Mouse (Mus musculus) T-helper 2 cell (primary cell): ENCODE results near the gene Dscam.

Experiments
- in situ Hi-C: fragments of 300-600 bp; cut with MboI, MseI; formaldehyde crosslinking; loops from one replicate; pipeline ENCODE4 v1.15.1; 2025; ENCODE audit warnings: high pct_unique_total_duplicates

The Dscam gene

DNA sequence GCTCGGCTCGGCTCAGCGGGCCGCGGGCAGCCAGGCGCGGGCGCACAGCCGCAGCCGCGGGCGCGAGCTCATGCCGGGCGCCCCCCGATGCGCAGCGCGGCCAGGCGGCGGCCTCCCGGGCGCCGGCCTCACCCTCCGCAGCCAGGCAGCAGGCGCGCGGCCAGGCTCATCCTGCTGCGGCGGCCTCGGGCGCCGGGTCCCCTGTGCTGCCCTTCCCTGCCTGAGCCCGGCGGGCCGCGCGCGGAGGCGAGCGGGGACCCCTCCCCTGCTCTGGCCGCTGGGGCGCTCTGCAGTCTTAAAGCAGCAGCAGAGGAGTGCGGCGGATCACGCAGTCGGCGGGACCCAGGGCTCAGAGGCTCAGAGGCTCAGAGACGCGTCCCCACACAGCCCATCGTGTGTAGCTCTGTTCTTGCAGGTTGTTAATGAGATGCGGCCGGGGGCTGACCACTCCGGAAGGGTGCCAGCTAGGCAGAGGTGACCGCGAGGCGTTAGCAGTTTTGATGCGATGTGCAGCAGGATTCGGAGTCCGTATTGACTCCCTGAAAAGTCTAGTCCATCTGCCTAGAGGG is at the start of gene Dscam:
Gene Dscam (minus strand): TSS at position 240 of the 569 bp plus-strand sequence.
- in situ Hi-C loops: no loop called here

DNA sequence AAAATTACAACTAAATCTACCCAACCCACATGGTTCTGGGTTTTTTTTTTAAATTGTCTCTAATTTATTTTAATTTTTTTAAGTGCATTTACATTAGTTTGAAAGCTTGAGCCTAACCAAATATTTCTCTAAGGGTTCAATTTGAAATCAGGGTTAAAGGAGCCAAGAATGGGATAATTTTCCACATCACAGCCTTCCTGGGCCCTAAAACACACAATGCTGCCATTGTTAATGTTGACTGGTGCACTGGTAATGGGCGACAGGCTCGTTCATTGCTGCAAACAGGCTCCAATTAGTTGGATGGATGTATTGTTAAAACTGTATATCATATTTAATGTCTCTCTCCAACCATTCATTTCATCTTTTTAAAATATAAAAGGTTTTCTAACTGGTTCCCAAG is 48.8 kb upstream of the Dscam start:
- in situ Hi-C loops: no loop called here

DNA sequence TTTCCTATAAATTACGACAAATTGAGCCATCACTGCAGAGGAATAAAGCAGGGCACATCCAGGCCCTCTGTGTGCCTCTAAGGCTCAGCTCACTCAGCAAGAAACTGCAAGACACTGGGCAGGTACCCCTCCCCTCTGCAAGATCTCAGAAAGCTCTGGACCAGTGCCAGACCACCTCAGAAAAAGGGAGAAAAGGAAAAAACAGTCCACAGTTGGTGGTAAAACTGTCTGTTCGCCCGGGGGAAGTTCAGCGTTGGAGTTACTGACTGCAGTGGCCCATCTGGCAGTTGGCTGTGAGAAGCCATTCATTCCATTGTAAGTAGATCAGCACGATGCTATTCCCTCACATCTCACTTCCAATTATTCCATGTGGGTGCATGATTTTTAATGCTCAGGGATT is 39.4 kb upstream of the Dscam start:
- in situ Hi-C loops: no loop called here

GRCm38 (mm10) chr16:97208276-97208675 is 37.7 kb upstream of the Dscam start:
- in situ Hi-C loops: no loop called here

DNA sequence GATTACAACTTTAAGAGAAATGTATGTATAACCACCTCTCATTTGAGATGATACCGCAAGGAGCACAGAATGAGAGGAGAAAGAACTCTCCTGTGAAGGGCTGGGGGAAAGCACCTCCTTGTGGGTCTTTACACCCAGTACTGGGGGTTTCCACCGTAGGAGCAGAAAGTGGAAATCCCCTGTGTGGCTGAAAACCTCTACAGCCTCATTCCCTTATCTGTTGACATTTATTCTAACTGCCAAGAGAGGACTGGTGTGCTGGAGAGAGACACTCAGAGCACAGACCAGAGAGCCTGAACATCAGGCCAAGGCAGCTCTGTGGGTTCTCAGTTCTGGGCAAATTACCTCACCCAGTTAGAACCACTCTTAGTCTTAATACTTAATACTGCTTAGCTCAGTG is 33.5 kb upstream of the Dscam start:
- in situ Hi-C loops: no loop called here

DNA sequence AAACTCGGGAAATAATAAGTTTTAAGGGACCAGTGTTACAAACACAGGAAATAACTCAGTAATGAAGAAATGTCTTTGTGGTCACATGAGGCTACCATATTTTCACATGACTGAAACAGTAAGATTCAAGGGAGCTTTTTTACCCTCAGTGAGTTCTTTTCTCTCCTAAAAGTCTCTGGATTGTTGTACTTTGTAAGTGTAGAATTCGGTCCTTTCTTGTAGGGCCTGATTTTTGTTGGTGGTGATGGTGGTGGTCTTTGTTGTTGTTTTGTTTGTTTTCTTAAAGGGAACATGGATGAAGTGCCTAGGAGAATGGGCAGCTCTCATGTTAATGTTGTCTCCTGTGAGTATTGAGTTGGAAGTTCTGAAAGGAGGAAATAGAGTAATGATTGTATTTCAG is 33.0 kb upstream of the Dscam start:
- in situ Hi-C loops: no loop called here

GRCm38 (mm10) chr16:97194630-97195029 is 24.1 kb upstream of the Dscam start:
- in situ Hi-C loops: no loop called here

DNA sequence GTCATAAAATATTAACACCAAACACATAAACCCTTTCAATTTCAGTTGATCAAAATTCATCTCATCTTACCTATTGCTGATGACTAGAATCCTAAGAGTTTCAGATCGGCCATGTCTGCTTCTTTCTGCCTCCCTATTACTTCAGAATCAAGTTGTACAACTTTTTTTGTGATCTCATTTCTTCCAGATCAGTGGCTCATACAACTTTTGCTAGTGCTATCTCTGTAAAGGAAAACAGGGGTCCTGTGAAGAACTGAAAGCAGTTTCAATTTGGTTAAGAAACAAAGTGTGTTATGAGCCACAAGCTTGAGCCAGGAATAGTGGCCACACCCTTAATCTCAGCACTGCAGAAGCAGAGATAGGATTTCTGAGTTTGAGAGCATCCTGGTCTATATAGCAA is 23.6 kb upstream of the Dscam start:
- in situ Hi-C loops: no loop called here

DNA sequence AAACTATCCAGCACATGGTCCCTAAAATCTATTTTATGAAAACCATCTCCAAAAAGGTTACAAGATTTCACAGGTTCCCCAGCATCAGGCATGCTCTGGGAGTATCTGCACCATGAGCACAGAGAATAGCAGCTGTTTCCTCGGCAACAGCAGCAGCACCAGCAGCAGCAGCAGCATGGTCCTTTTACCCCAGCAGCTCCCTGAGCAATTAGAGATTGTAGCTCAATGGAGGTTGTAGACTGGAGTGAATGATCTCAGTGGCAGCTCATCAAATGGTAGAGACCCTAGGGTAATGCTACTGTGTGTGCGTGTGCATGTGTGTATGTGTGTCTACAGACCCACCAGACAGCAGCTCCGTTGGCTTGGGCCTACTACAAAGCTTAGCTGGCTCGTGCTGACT is 21.7 kb upstream of the Dscam start:
- in situ Hi-C loops: no loop called here

- in situ Hi-C loops: no loop called here
Observed at GRCm38 (mm10) chr16:97190604-97191003, 20.1 kb upstream of the Dscam start.

GRCm38 (mm10) chr16:97171500-97171899 is 948 bp upstream of the Dscam start:
- in situ Hi-C loops: no loop called here

DNA sequence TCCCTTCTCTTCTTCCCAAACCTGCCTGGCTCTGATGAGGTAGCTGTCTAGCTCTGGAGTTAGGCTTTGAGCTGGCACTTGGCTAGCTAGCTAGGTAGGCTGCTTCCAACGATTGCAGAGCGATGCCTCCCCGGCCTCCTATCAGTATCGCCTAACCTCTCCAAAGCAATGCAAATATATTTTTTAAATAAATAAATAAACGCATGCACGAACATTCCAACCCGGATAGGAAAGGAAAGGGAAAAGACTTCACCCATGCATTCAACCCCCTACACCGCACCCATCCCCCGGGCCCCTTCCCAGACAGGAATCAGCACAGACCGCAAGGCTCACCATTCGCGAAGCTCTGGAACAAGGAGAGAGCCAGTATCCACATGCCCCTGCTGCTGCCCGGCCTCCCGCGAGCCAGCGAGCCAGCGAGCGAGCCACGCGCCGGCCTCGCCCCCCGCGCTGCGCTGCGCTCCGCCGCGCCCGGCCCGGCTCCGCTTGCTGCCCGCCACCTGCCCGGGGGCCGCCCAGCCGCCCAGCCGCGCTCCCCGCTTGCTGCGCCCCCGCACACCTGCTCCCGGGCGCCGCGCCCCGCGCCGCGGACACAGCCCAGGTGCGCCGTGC is 545 bp downstream of the Dscam start:
- in situ Hi-C loops: no loop called here

DNA sequence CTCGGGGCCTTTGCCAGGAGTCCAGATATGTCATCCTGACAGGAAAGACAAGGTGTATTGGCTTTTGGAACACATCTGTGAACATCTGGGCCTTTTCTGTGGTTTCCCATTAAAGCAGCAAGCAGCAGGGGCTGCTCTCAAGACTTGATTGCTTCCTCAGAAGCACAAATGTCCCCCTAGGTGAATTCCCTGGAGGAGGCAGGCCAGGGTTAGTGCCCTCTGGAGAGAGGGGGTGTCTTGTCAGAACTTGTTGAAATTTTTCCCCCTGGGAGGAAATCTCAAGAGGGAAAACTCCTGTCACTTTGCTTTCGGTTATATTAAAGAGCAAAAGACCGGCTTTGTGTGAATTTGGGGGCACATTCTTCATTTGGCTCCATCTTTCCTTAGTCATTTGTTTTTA is 1.9 kb downstream of the Dscam start:
- in situ Hi-C loops: no loop called here

- in situ Hi-C loops: no loop called here
Observed at GRCm38 (mm10) chr16:97168030-97168429, 2.5 kb downstream of the Dscam start.

DNA sequence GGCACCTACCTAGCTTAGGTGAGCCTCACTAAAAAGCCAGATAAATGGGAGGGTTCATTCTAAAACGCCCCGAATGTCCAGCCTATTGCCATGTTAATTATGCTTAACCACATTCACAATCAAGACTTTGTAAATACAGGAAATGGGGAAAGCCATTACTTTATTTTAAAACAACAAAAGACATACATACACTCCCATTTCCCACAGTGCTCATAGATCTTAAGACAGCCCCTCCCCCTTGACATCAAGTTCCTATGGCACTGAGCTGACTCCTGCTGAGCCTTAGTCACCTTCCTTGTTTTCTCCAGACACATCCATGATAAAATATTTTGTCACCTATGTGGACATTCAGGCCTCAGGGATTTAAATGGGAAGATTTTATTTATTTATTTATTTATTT is 4.4 kb downstream of the Dscam start:
- in situ Hi-C loops: no loop called here

DNA sequence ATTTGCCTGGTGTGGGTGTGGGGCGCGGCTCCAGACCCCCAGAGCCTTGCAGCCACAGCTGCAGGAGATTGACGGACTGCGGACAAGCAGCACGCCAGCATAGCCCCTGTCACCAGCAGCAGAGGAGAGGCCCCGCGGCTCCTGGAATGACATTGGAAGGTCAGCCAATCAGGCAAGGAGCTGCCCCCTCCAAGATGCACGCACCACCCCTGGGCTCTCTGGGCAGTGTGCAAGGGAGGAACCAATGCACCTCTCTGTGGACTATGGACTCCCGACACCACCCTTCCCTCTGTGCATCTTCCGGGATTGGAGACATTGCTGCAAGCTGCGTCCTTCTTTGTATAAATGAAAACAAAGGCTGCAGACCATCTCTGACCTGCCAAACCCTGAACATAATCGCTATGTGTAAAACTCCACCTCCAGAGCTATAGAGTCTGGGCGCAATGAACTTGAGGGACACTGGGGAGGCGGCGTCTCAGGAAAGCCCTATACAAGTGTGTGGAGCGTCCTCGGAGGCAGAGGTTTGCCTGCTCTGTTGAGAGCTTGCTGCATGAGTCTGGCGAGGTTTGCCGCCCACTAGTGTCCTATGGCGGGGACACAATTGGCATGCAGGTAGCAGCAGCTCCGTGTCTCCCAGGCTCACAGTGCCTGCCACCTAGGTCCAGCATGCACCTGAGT is 5.0 kb downstream of the Dscam start:
- in situ Hi-C loops: no loop called here

GRCm38 (mm10) chr16:97158279-97158678 is 12.3 kb downstream of the Dscam start:
- in situ Hi-C loops: no loop called here

GRCm38 (mm10) chr16:97144544-97145194 is 25.9 kb downstream of the Dscam start:
- in situ Hi-C loops: no loop called here

- in situ Hi-C loops: no loop called here
Observed at GRCm38 (mm10) chr16:97141943-97142342, 28.6 kb downstream of the Dscam start.

- in situ Hi-C loops: no loop called here
Observed at GRCm38 (mm10) chr16:97135003-97135827, 35.3 kb downstream of the Dscam start.

DNA sequence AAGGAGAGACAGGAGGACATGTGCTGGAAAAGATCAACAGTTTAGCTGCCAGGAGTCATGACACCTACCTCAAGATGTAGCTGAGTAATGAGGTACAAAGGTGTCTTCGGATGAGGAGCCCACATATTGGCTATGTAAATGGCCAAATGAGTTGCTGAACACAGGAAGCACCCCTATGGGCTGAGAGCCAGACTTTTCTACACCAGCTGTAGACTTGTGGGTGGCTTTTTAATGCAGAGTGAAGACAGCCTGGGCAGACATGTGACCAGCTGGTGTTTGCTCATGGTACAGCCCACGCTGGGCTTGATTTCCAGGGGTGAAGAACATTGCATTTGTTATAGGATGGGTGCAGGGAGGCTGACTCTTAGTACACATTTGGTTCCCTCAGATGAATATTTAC is 43.3 kb downstream of the Dscam start:
- in situ Hi-C loops: no loop called here

GRCm38 (mm10) chr16:97110028-97110427 is 60.5 kb downstream of the Dscam start:
- in situ Hi-C loops: no loop called here
